Mouse (Mus musculus): ENCODE measurements around the gene Olfr114. TPM values are rescaled to one million over a fixed set of nuclear protein-coding genes. Genes with fewer than 3 reads are reported as not detected.

Gene Olfr114
- polyA plus RNA-seq (2012; rRNA removed): not detected in 2 replicates

- TF ChIP-seq POLR2A (IDR thresholded peaks at IDR 0.05; ENCODE audit: borderline replicate concordance, insufficient read depth, low read length) (no peak), CTCF (IDR thresholded peaks at IDR 0.05; ENCODE audit: borderline replicate concordance, insufficient read depth, low read depth, low read length) (no peak)
- no peak for DNase-seq
- no peak within 1 kb of the TSS for H3K27ac ChIP-seq (ENCODE audit: insufficient read depth, low read length)
- no peaks in the 10 kb centered on the region; the same call in 1 of the 2 replicates for H3K27me3 ChIP-seq (ENCODE audit: control insufficient read depth, insufficient read depth, low read length)
- H3K4me3 ChIP-seq (replicated peaks; ENCODE audit: insufficient read depth, low read depth, low read length): no peak within 1 kb of the TSS
- no peaks in the 10 kb centered on the region for H3K4me1 ChIP-seq (ENCODE audit: control insufficient read depth, insufficient read depth, low read length)
These were observed at the start of gene Olfr114 for GRCm38 (mm10) chr17:37592643-37593042. Olfr114 (minus strand) TSS chr17:37592743.

DNA sequence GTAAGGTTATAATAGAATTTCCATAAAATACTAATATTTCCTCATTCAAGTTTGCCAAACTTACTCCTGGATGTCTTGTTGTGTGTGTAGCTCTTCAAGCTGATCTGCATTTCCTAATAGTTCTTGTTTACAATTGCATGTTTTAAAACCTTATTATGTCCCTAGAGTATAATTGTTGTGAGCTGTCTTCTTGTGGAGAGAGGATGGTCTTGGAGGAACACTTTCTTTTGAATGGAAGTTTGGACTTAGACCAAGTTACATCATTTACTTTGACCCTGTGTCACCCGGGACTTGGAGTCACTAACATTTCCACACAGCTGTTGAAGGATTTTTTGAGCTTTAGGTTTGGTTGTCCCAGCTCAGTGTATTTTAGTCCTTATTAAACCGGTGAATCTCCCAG is 34.5 kb upstream of the Olfr114 start, which contains the start of the genes Olfr115 and Olfr116:
Gene Olfr115 (minus strand): TSS at position 101 of the 400 bp plus-strand sequence.
Gene Olfr116 (minus strand): TSS at position 191 of the 400 bp plus-strand sequence.
- H3K4me3 ChIP-seq (replicated peaks; ENCODE audit: insufficient read depth, low read depth, low read length): no peak within 1 kb of the TSS
- no peaks in the 10 kb centered on the region for H3K27me3 ChIP-seq (ENCODE audit: control insufficient read depth, insufficient read depth, low read length)
- no peak within 1 kb of the TSS for H3K27ac ChIP-seq (ENCODE audit: insufficient read depth, low read length)
- no peak for DNase-seq
- H3K4me1 ChIP-seq (ENCODE audit: control insufficient read depth, insufficient read depth, low read length): no peaks in the 10 kb centered on the region
- TF ChIP-seq CTCF (IDR thresholded peaks at IDR 0.05; ENCODE audit: borderline replicate concordance, insufficient read depth, low read depth, low read length): no peak
- TF ChIP-seq POLR2A (IDR thresholded peaks at IDR 0.05; ENCODE audit: borderline replicate concordance, insufficient read depth, low read length): no peak
- 61% methylated on average over 2 of the region's 2 CpGs for whole genome bisulfite sequencing

DNA sequence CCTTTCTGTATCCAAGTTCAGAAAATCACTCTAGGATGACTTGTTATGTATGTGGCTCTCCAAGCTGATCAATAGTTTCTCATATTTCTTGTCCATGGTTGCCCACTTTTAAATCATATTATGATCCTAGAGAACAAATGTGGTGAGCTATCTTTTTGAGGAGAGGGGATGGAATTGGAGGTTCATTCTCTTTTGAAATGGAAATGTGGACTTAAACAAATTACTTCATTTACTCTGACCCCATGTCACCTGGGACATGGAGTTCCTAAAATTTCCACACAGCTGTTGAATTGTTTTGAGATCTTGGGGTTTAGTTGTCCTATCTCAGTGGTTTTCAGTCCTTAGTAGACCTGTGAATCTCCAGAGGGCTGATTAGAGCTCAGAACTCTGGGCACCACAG is 15.0 kb downstream of the Olfr114 start, which contains the start of gene Olfr113:
Gene Olfr113 (minus strand): TSS at position 101 of the 400 bp plus-strand sequence.
- Histone ChIP-seq H3K4me3 (replicated peaks; ENCODE audit: insufficient read depth, low read depth, low read length) (no peak within 1 kb of the TSS), H3K27ac (ENCODE audit: insufficient read depth, low read length) (no peak within 1 kb of the TSS), H3K27me3 (ENCODE audit: control insufficient read depth, insufficient read depth, low read length) (no peaks in the 10 kb centered on the region), H3K4me1 (ENCODE audit: control insufficient read depth, insufficient read depth, low read length) (no peaks in the 10 kb centered on the region)
- DNase-seq: no peak
- TF ChIP-seq POLR2A (IDR thresholded peaks at IDR 0.05; ENCODE audit: borderline replicate concordance, insufficient read depth, low read length) (no peak), CTCF (IDR thresholded peaks at IDR 0.05; ENCODE audit: borderline replicate concordance, insufficient read depth, low read depth, low read length) (no peak)

DNA sequence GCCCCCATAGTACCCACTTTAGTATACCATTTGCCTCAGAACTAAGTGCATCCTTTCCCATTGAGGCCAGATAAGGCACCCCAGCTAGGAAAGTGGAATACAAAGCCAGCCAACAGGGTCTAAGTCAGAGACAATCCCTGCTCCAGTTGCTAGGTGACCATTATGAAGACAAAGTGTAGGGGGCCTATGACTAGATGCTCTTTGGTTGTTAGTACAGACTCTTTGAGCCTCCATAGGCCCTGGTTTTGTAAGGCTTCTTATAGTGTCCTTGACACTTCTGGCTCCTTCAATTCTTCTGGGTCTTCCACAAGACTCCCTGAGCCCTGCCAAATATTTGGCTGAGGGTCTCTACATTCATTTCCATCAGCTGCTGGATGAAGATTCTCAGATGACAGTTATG is 23.2 kb downstream of the Olfr114 start, which contains the start of gene Olfr112:
Gene Olfr112 (minus strand): TSS at position 101 of the 400 bp plus-strand sequence.
- no peak for DNase-seq
- no peak within 1 kb of the TSS for H3K27ac ChIP-seq (ENCODE audit: insufficient read depth, low read length)
- no peaks in the 10 kb centered on the region for H3K27me3 ChIP-seq (ENCODE audit: control insufficient read depth, insufficient read depth, low read length)
- no peak for TF ChIP-seq POLR2A (IDR thresholded peaks at IDR 0.05; ENCODE audit: borderline replicate concordance, insufficient read depth, low read length)
- no peak for TF ChIP-seq CTCF (IDR thresholded peaks at IDR 0.05; ENCODE audit: borderline replicate concordance, insufficient read depth, low read depth, low read length)
- no peak within 1 kb of the TSS for H3K4me3 ChIP-seq (replicated peaks; ENCODE audit: insufficient read depth, low read depth, low read length)
- H3K4me1 ChIP-seq (ENCODE audit: control insufficient read depth, insufficient read depth, low read length): no peaks in the 10 kb centered on the region

DNA sequence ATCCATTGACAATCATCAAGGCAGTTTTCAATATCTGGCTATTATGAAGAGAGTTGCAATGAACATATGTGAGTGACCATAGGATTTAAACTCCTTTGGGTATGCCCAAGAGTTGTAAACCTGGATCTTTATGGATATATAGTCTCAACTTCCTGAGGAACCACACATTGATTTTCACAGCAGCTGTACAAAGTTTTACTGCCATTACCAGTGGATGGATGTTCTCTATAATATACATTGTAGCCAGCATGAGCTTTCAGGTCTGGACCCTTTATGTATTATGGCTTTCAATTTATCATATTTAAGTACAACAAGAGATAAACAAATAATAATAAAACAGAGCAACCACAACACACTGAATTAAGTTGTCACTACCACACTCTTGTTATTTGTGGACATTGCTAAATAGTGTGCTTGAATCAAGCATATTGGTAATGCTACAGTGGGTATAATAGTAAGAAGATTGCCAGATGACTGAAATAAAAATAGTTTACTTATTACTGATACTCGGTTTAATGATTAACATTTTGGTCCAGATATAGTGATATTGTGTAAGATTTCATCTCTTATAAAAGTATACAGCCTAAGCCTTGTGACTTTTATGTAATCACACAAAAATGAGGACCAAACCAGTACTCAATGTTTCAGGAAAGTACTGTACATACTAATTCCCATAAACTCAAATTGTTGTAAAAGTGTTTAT is 33.5 kb downstream of the Olfr114 start:
- H3K27ac ChIP-seq (ENCODE audit: insufficient read depth, low read length): no peak overlapping the region
- no peaks in the 10 kb centered on the region for H3K4me1 ChIP-seq (ENCODE audit: control insufficient read depth, insufficient read depth, low read length)
- H3K4me3 ChIP-seq (replicated peaks; ENCODE audit: insufficient read depth, low read depth, low read length): no peak overlapping the region
- no peaks in the 10 kb centered on the region for H3K27me3 ChIP-seq (ENCODE audit: control insufficient read depth, insufficient read depth, low read length)
- WGBS: 35% methylated on average over 1 of the region's 1 CpGs
- DNase-seq: no peak
- TF ChIP-seq POLR2A (IDR thresholded peaks at IDR 0.05; ENCODE audit: borderline replicate concordance, insufficient read depth, low read length) (no peak), CTCF (IDR thresholded peaks at IDR 0.05; ENCODE audit: borderline replicate concordance, insufficient read depth, low read depth, low read length) (no peak)

DNA sequence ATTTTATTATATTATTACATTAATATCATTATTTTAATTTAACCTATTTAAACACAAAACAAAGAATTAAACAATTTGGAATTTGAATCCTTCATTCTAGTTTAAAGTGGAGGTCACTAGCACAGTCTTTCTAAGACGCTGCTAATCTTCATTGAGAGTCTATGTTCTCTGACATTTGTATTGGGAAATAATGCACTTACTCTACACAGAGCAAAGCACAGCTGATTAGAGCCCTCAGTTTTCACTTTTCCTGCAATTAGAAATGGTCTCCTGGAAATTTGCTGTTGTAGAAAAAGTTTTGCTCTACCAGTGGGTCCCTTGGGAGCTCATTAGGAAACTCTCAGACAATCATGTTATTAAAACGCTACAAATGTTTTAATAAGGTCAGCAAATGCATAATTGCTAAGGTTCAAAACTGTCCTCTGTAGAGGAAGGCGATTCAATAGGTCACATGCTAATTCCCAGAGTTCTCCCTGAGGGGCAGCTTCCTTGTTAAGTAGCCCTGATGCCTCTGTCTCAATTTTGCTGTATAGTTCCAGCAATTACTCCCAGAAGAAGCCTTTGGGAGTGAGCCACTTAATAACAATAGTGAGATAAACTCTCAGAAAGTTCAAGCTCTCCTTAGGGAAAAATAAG is 48.6 kb downstream of the Olfr114 start:
- H3K27me3 ChIP-seq (ENCODE audit: control insufficient read depth, insufficient read depth, low read length): no peaks in the 10 kb centered on the region
- H3K4me1 ChIP-seq (ENCODE audit: control insufficient read depth, insufficient read depth, low read length): no peaks in the 10 kb centered on the region
- H3K27ac ChIP-seq (ENCODE audit: insufficient read depth, low read length): no peak overlapping the region
- no peak for TF ChIP-seq POLR2A (IDR thresholded peaks at IDR 0.05; ENCODE audit: borderline replicate concordance, insufficient read depth, low read length)
- TF ChIP-seq CTCF (IDR thresholded peaks at IDR 0.05; ENCODE audit: borderline replicate concordance, insufficient read depth, low read depth, low read length): no peak
- DNase-seq: no peak
- 59% methylated on average over 3 of the region's 3 CpGs for WGBS
- H3K4me3 ChIP-seq (replicated peaks; ENCODE audit: insufficient read depth, low read depth, low read length): no peak overlapping the region

DNA sequence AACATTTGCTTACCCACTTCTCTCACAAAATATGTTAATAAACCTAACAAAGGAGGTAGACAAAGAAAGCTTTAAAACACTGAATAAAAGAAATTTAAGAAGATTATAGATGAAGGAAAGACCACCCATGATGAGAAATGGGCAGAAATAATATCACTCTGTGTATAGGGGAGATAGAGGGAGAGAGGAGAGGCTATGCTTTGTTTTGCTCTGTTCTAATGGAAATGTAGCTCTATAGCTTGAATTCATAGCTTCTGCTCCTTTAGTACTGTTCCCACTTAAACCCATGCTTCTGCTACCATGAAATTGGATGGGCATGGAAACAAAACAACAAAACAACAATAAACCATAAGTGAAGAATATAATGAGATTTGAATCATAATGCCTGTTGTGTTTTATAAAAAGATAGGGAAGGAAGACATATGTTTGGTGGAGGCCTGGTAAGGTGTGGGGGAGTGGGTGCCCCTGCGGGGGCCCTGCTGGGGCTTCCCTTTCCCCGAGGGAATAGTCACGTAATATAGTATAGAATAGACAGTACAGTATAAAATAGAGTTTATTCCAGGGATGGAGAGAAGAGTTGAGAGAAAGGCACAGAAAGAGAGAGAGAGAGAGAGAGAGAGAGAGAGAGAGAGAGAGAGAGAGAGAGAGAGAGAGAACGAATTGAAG is 51.0 kb downstream of the Olfr114 start:
- 60% methylated on average over 4 of the region's 4 CpGs for WGBS
- DNase-seq: no peak
- TF ChIP-seq POLR2A (IDR thresholded peaks at IDR 0.05; ENCODE audit: borderline replicate concordance, insufficient read depth, low read length) (no peak), CTCF (IDR thresholded peaks at IDR 0.05; ENCODE audit: borderline replicate concordance, insufficient read depth, low read depth, low read length) (no peak)
- H3K27me3 ChIP-seq (ENCODE audit: control insufficient read depth, insufficient read depth, low read length): no peaks in the 10 kb centered on the region
- no peak overlapping the region for H3K27ac ChIP-seq (ENCODE audit: insufficient read depth, low read length)
- no peaks in the 10 kb centered on the region for H3K4me1 ChIP-seq (ENCODE audit: control insufficient read depth, insufficient read depth, low read length)
- H3K4me3 ChIP-seq (replicated peaks; ENCODE audit: insufficient read depth, low read depth, low read length): no peak overlapping the region

Other genes with a start within 250 kb of the Olfr114 start
- not detected in 2 replicates for gene Olfr104-ps, start 233.2 kb downstream of the Olfr114 start, polyA plus RNA-seq (2012; rRNA removed)
- not detected in 2 replicates for gene Olfr105-ps, start 213.7 kb downstream of the Olfr114 start, polyA plus RNA-seq (2012; rRNA removed)
- gene Olfr106-ps, start 202.3 kb downstream of the Olfr114 start, polyA plus RNA-seq (2012; rRNA removed): not detected in 2 replicates
- not detected in 2 replicates for gene Olfr107, start 193.5 kb downstream of the Olfr114 start, polyA plus RNA-seq (2012; rRNA removed)
- not detected in 2 replicates for gene Olfr108, start 147.3 kb downstream of the Olfr114 start, polyA plus RNA-seq (2012; rRNA removed)
- gene Olfr109, start 133.8 kb downstream of the Olfr114 start, polyA plus RNA-seq (2012; rRNA removed): not detected in 2 replicates
- not detected in 2 replicates for gene H2-M2, start 109.2 kb downstream of the Olfr114 start, polyA plus RNA-seq (2012; rRNA removed)
- not detected in 2 replicates for gene Olfr110, start 100.3 kb downstream of the Olfr114 start, polyA plus RNA-seq (2012; rRNA removed)
- 0.10 TPM in 1 of 2 replicates, not detected in the other for gene Olfr111, start 84.7 kb downstream of the Olfr114 start, polyA plus RNA-seq (2012; rRNA removed)
- not detected in 2 replicates for gene Olfr112, start 23.3 kb downstream of the Olfr114 start, polyA plus RNA-seq (2012; rRNA removed)
- not detected in 2 replicates for gene Olfr113, start 15.1 kb downstream of the Olfr114 start, polyA plus RNA-seq (2012; rRNA removed)
- not detected in 2 replicates for gene Olfr115, start 34.4 kb upstream of the Olfr114 start, polyA plus RNA-seq (2012; rRNA removed)
- gene Olfr116, start 34.5 kb upstream of the Olfr114 start, polyA plus RNA-seq (2012; rRNA removed): not detected in 2 replicates
- not detected in 2 replicates for gene Olfr117, start 71.0 kb upstream of the Olfr114 start, polyA plus RNA-seq (2012; rRNA removed)
- not detected in 2 replicates for gene Olfr118, start 74.2 kb upstream of the Olfr114 start, polyA plus RNA-seq (2012; rRNA removed)
- not detected in 2 replicates for gene Olfr119, start 103.8 kb upstream of the Olfr114 start, polyA plus RNA-seq (2012; rRNA removed)
- not detected in 2 replicates for gene Olfr120, start 129.1 kb upstream of the Olfr114 start, polyA plus RNA-seq (2012; rRNA removed)
- gene Olfr121, start 156.1 kb upstream of the Olfr114 start, polyA plus RNA-seq (2012; rRNA removed): not detected in 2 replicates
- not detected in 2 replicates for gene Olfr122, start 175.9 kb upstream of the Olfr114 start, polyA plus RNA-seq (2012; rRNA removed)
- gene Olfr123, start 200.8 kb upstream of the Olfr114 start, polyA plus RNA-seq (2012; rRNA removed): not detected in 2 replicates
- gene Olfr124, start 207.1 kb upstream of the Olfr114 start, polyA plus RNA-seq (2012; rRNA removed): not detected in 2 replicates
- gene Olfr125, start 240.2 kb upstream of the Olfr114 start, polyA plus RNA-seq (2012; rRNA removed): not detected in 2 replicates